Comparison of ENCODE assay signal across 23 mouse cellular contexts in genomic region chr14:98887588-98887987, GRCm38 (mm10).
DNase-seq lines count a peak whose midpoint lies in the region; ATAC-seq and TF ChIP-seq lines count a peak whose summit lies in the region.
"Had no signal": no experiment of that assay in that cellular context is flagged by ENCODE, and none has a peak within 500 bp of the region (broad histone marks: within the 10 kb centered on the region; RNA-seq: fewer than 3 reads in every experiment).

No protein-coding gene starts in this region.

- ATAC-seq in lung, embryonic 14.5 days (ENCODE audit: insufficient read depth): peak; percentile 22; the same call in 1 of the 2 replicates
- ATAC-seq in lung, postnatal 0 days: no peak
- ATAC-seq: activated CD4-positive, CD25-positive, alpha-beta regulatory T cell, adult 4 months; CD4-positive, CD25-positive, alpha-beta regulatory T cell, adult 4 months; Patski had no signal

- no peaks in the 10 kb centered on the region for H3K4me1 ChIP-seq in lung, embryonic 14.5 days (ENCODE audit: insufficient read depth)
- H3K4me1 ChIP-seq in lung, postnatal 0 days (ENCODE audit: insufficient read depth, low read depth, low read length): no peaks in the 10 kb centered on the region
- H3K4me1 ChIP-seq: embryonic facial prominence, embryonic 10.5 days; embryonic facial prominence, embryonic 12.5 days; forebrain, embryonic 13.5 days had no signal

- no peaks in the 10 kb centered on the region for H3K36me3 ChIP-seq in lung, embryonic 14.5 days (ENCODE audit: insufficient read depth)
- no peaks in the 10 kb centered on the region for H3K36me3 ChIP-seq in lung, postnatal 0 days (ENCODE audit: insufficient read depth, low read length)
- H3K36me3 ChIP-seq: embryonic facial prominence, embryonic 10.5 days; embryonic facial prominence, embryonic 12.5 days; forebrain, embryonic 15.5 days; G1E had no signal

- 50% methylated on average over 2 of the region's 2 CpGs for WGBS in lung, embryonic 14.5 days
- WGBS in lung, postnatal 0 days: 55% methylated on average over 2 of the region's 2 CpGs

- no peak overlapping the region for H3K27ac ChIP-seq in lung, embryonic 14.5 days (ENCODE audit: low read depth)
- H3K27ac ChIP-seq in lung, postnatal 0 days (ENCODE audit: low read length): no peak overlapping the region
- H3K27ac ChIP-seq: embryonic facial prominence, embryonic 10.5 days; embryonic facial prominence, embryonic 12.5 days; forebrain, embryonic 13.5 days; forebrain, embryonic 15.5 days had no signal

- no peaks in the 10 kb centered on the region for H3K9me3 ChIP-seq in lung, embryonic 14.5 days (ENCODE audit: low read depth, low read length)
- no peaks in the 10 kb centered on the region for H3K9me3 ChIP-seq in lung, postnatal 0 days (ENCODE audit: low read length)
- H3K9me3 ChIP-seq: embryonic facial prominence, embryonic 10.5 days; embryonic facial prominence, embryonic 12.5 days; forebrain, embryonic 13.5 days; forebrain, embryonic 15.5 days had no signal

- no peak overlapping the region for H3K4me3 ChIP-seq in lung, embryonic 14.5 days (ENCODE audit: low read depth, low read length)
- no peak overlapping the region for H3K4me3 ChIP-seq in lung, postnatal 0 days (ENCODE audit: low read depth, low read length)
- H3K4me3 ChIP-seq: embryonic facial prominence, embryonic 10.5 days; embryonic facial prominence, embryonic 12.5 days; forebrain, embryonic 13.5 days; forebrain, embryonic 15.5 days had no signal

- TF ChIP-seq CTCF in lung, embryonic 14.5 days (IDR thresholded peaks at IDR 0.05; ENCODE audit: low read depth): no peak
- TF ChIP-seq CTCF in lung, postnatal 0 days (IDR thresholded peaks at IDR 0.05): no peak

- H3K9ac ChIP-seq in lung, embryonic 14.5 days: no peak overlapping the region
- H3K9ac ChIP-seq in lung, postnatal 0 days (replicated peaks; ENCODE audit: low read depth): no peak overlapping the region
- H3K9ac ChIP-seq: embryonic facial prominence, embryonic 12.5 days; forebrain, embryonic 13.5 days; forebrain, embryonic 15.5 days had no signal

- TF ChIP-seq EP300 in lung, postnatal 0 days (IDR thresholded peaks at IDR 0.05): no peak

- no peaks in the 10 kb centered on the region for H3K27me3 ChIP-seq in lung, embryonic 14.5 days (ENCODE audit: insufficient read depth, low read length)
- H3K27me3 ChIP-seq in lung, postnatal 0 days (replicated peaks; ENCODE audit: insufficient read depth, low read length): no peaks in the 10 kb centered on the region
- H3K27me3 ChIP-seq: CH12.LX; embryonic facial prominence, embryonic 12.5 days; forebrain, embryonic 13.5 days; forebrain, embryonic 15.5 days had no signal

- peak; percentile 12 for DNase-seq in heart, adult 11 months
- DNase-seq in heart, adult 18-20 months: no peak
- peak; percentile 87 for DNase-seq in lung, embryonic 14.5 days
- DNase-seq in lung, postnatal 10 days: no peak
- DNase-seq in lung, postnatal 0 days (ENCODE audit: low spot score): peak; percentile 11
- no peak for DNase-seq in lung, postnatal 25 days (ENCODE audit: low spot score)
- DNase-seq: adrenal gland, adult 8-10 months; adrenal gland, postnatal 14 days; adrenal gland, postnatal 36 days; B cell, adult 2 months; cerebellum, adult 11-12 months; cerebellum, adult 2 months; cerebellum, adult 9-10 months; cerebellum, postnatal 25 days had no signal

- no peak overlapping the region for H3K4me2 ChIP-seq in lung, embryonic 14.5 days
- H3K4me2 ChIP-seq in lung, postnatal 0 days (replicated peaks; ENCODE audit: low read depth, low read length): no peak overlapping the region
- H3K4me2 ChIP-seq: embryonic facial prominence, embryonic 12.5 days; forebrain, embryonic 13.5 days; forebrain, embryonic 15.5 days had no signal

Comparison
In these comparisons a context has a peak if more than half of its experiments do, and no peak if none do; other contexts are left out.
1. DNase-seq: peak in heart, adult 11 months (single experiment), lung, embryonic 14.5 days (single experiment) and lung, postnatal 0 days (single experiment); none in heart, adult 18-20 months (0 of 2), lung, postnatal 10 days (single experiment) and lung, postnatal 25 days (single experiment).